Mouse (Mus musculus): ENCODE results near the gene Lrrc75a.
A peak's percentile ranks its signal among the peaks of the same experiment; 100 is the strongest.

The Lrrc75a gene

DNA sequence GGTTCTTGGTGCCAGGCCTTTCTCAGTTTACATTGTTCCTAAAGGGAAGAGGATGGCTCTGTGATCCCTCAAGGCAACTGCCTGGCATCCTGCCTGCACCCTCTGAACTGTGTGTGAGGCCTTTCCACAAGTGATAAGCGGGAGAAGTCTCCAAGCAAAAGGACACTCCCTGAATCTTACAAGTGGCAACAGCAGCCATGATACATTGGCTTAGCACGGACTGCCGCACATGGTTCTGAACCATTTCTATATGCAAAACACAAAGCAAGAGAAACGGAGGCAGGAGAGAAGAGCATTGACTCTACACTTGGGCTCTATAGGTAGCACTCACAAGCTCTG, 3.0 kb downstream of the Lrrc75a start:
- no peak for DNase-seq (ENCODE audit: low spot score)

DNA sequence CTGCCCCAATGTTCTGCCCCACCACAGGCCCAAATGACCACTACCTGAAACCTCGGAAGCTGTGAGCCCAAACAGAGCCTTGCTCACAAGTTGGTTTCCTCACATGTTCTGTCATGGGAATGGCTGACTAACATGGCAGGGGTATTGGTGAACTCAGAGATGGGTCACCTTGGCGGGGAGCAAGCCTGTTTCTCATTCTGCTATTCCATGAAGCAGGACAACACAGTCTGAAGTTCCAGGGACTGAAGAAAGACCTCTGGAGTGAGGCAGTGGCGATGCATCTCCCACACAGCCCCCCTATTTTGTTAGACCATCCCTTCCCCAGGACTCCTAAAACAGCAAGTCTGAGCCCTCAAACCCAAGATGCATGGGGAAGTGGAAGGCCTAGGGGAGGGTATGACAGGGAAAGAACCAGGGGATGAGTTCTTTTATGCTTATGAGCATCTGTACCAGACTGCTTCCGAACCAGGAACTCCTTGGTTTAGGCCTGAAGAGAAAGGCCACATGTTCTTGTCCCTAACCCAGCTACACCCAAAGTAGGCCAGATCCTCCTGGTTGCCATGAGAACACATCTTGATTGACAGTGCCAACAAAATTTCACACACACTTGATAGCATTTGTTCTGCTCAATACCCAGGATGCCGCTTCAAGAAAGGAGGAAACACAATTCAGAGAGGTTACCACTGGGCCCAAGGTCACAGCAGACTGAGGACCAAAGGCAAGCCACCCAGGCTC, 3.6 kb downstream of the Lrrc75a start:
- DNase-seq (ENCODE audit: low spot score): no peak

DNA sequence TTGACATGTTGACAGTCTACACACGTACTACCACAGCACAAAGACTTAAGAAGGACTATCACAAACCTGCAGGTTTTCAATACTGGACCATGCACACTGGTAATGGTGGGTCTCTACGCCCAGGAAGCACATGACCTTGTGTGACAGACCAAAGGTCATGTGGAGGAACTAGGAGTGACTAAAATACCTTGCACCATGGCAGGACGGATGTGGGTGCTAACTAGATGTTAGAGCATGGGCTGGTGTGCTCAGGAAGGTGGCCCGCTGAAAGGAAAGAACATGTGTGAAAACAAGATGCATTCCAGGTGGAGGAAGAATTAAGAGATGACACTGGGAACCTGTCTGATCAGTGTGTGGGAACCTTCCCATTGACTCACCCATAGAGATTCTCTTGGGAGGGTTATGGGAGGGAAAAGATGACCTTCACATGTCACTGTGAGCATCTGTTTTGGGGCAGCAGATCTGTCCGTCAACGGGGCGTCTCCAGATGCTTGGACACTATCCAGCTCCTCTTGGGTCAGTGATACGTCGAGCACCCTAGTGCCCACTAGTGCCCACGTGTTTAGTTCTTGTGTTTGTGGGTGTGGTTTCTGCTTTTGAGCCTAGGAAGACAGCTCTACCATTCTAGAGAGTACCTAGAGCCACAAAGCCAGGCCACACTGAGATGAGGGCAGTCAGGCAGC, 4.5 kb downstream of the Lrrc75a start:
- DNase-seq (ENCODE audit: low spot score): no peak

GRCm38 (mm10) chr11:62643011-62643631, 5.2 kb downstream of the Lrrc75a start:
- peak; percentile 26 for DNase-seq (ENCODE audit: low spot score)

GRCm38 (mm10) chr11:62642023-62642844, 6.1 kb downstream of the Lrrc75a start:
- DNase-seq (ENCODE audit: low spot score): no peak

- DNase-seq (ENCODE audit: low spot score): no peak
Measured at GRCm38 (mm10) chr11:62640378-62640777, 7.9 kb downstream of the Lrrc75a start.

GRCm38 (mm10) chr11:62638402-62638801, 9.9 kb downstream of the Lrrc75a start:
- no peak for DNase-seq (ENCODE audit: low spot score)

GRCm38 (mm10) chr11:62637806-62638205, 10.5 kb downstream of the Lrrc75a start:
- no peak for DNase-seq (ENCODE audit: low spot score)

- DNase-seq (ENCODE audit: low spot score): no peak
Measured at GRCm38 (mm10) chr11:62637401-62637800, 10.9 kb downstream of the Lrrc75a start.

GRCm38 (mm10) chr11:62636840-62637221, 11.5 kb downstream of the Lrrc75a start:
- DNase-seq (ENCODE audit: low spot score): no peak

DNA sequence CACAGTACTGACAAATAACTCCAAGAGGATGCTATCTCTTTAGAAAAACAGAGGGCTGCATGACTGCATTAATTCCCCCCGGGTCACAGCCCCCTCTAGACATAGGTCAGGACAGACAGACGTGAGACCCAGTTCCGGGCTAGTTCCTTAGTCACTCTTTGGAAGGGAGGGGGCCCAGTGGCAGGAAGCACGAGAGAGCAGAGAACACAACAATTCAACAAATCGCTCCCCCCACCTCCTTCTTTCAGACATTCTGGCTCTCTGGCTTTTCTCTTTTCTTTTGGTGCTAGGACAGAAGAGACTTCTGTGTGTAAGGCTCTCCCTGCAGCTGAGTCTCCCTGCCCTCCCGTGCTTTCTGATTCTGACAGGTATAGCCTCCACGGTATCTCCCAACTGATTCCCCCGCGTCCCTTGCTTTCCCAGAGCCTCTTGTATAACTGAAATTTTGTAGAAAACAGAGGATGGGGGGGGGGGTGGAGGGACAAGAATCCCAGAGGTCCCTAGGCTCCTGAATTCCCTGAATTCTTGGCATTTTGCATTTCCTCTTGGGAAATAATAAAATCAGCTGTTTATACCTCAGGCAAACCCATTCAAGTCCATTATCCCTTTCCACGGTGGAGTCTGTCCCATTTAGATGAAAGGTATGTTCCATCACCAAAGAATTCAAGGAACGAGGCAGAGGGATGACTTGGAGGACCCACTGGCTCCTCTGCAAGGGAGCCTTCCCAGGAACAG, 12.1 kb downstream of the Lrrc75a start:
- DNase-seq (ENCODE audit: low spot score): no peak

GRCm38 (mm10) chr11:62635406-62635805, 12.9 kb downstream of the Lrrc75a start:
- no peak for DNase-seq (ENCODE audit: low spot score)

DNA sequence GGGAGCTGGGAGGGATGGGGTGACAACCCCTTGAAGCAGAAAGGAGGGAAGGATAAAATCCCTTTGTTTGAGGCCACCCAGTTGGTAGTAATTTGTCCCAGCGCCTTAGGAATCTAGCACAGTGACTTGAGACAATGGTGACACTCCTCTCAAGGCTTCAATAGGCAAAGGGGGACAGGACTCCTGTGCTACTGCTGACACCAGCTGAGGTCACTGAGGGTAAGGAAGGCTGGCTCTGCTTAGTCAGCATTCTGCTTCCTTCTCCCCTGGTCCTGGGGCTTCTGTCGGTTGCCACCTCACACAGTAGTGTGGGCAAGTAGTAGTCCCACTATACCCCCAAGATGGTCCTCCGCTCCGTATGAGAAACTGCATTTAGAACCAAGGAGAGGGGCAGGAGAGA, 17.2 kb downstream of the Lrrc75a start:
- no peak for DNase-seq (ENCODE audit: low spot score)

GRCm38 (mm10) chr11:62630225-62630821, 18.0 kb downstream of the Lrrc75a start:
- DNase-seq (ENCODE audit: low spot score): no peak

DNA sequence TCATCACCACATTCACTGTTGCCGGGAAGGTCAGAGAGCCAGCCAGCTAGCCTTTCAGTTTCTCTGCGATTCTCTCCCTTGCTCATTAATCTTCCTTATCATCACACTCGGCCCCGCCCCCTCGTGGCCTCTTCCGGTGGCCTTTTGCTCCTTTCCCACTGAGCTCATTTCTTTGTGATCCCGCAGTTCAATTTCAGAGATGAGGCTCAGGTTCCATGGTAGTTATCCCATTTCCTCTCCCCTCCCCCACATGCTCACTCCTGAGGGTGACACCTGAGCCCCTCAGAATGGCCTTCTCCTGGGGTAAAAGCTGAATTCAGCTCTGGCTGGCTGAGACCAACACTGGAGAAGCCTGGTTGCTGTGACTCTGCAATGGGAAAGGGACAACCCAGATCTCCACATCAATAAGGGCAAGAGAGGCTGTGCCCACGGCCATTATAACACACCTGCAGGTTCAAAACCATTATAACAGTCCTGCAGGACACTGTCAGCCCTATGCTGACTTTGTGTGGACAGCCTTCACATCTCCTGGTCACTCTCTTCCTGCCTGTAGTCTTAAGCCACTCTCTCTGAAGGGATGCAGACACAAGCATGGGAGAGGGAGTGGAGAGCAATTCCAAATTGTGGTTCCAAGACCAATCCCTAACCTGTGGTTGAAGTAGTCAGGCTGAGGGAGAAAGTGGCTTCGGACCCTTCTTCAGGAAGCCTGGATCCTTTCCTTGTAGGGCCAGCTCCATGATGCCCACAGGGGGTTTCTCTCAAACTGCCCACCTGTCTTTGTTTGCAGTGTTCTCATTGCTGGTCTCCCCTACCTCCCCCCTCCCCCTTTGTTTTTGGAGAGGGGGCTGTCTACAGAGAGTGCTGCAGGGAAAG, 18.7 kb downstream of the Lrrc75a start:
- no peak for DNase-seq (ENCODE audit: low spot score)

GRCm38 (mm10) chr11:62624341-62625291, 23.7 kb downstream of the Lrrc75a start:
- DNase-seq (ENCODE audit: low spot score): peak; percentile 74

- DNase-seq (ENCODE audit: low spot score): no peak
Measured at GRCm38 (mm10) chr11:62622850-62623249, 25.5 kb downstream of the Lrrc75a start.

DNA sequence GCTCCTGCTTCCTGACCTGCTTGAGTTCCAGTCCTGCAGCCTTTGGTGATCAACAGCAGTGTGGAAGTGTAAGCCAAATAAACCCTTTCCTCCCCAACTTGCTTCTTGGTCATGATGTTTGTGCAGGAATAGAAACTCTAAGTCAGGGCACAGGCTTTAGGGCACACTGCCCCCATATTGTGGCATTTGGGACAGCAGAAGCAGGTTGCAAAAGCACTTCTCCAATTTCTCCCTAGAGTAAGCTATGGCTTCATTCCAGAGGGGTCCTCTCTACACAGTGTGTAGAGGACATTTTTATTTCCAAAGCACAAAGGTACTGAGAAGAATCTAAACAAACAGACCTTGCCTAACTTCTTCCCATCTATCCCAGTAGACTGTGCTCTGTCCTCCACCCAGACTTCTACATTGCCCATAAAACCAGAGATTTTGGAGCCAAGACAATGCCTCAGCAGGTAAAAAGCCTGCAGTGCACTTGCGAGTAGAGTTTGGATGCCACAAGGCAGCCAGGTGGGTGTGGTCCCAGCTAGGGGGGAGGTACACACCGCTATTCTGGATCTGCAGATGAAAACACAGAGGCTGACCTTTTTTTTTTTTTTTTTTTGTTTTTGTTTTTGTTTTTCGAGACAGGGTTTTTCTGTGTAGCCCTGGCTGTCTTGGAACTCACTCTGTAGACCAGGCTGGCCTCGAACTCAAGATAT, 26.6 kb downstream of the Lrrc75a start:
- DNase-seq (ENCODE audit: low spot score): no peak

- no peak for DNase-seq (ENCODE audit: low spot score)
Measured at GRCm38 (mm10) chr11:62621079-62621478, 27.2 kb downstream of the Lrrc75a start.
